Mouse (Mus musculus) olfactory bulb, adult 2 months (tissue): ENCODE measurements around the gene App.

Experiments used
- CTCF ChIP-seq: fragments of 200-500 bp; IDR thresholded peaks from 2 replicates; pipeline ENCODE4 v1.5.1; 2012; ENCODE audit warnings: low read depth, mild to moderate bottlenecking, low read length, moderate library complexity; ENCODE audit not compliant: insufficient read depth
- POLR2A ChIP-seq: fragments of 200-500 bp; IDR thresholded peaks from 2 replicates; pipeline ENCODE4 v1.6.1; 2012; ENCODE audit warnings: mild to moderate bottlenecking, low read depth, low read length, moderate library complexity; ENCODE audit not compliant: insufficient read depth

DNA sequence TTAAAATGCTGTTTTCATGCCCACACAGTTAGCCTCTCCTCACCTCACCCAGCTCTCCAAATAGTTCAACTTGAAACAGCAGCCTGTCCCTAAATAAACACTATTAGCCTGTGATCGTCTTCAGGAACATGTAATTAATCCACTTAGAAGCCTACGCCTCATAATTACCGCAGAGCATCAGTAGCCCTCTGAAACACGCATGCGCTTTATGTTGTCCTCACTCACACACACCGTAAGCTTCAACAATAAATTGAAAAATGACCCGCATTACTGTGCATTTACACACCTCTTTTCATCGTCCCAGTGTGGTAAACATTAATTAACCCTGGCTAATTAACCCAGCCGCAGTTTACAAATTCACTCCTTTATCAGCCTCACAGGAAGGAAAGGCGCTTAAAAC lies 184.1 kb downstream of the App start:
- TF ChIP-seq POLR2A (no peak), CTCF (no peak)
